Mouse (Mus musculus) neural tube, embryonic 15.5 days (tissue): ENCODE data around the gene Tmem242. TPM values are rescaled to one million over a fixed set of nuclear protein-coding genes. Genes with fewer than 3 reads are reported as not detected.
A peak's percentile ranks its signal among the peaks of the same experiment; 100 is the strongest.

Experiments
- ATAC-seq: fragments of 200-750 bp; cut with Nextera tagmentation; 2 replicates; pipeline ENCODE4 v1.8.0; 2017; ENCODE audit warnings: mild to moderate bottlenecking, moderate TSS enrichment, moderate library complexity; ENCODE audit not compliant: low FRiP score
- H3K27ac ChIP-seq: fragments of 300-500 bp; sonication (generic); replicated peaks from 2 replicates; pipeline ENCODE4 v1.5.1; 2015; ENCODE audit warnings: mild to moderate bottlenecking, inconsistent platforms
- H3K27me3 ChIP-seq: fragments of 300-500 bp; sonication (generic); replicated peaks from 2 replicates; pipeline ENCODE4 v1.6.1; 2015; ENCODE audit warnings: inconsistent platforms
- H3K36me3 ChIP-seq: fragments of 300-500 bp; sonication (generic); 2 replicates; pipeline ENCODE4 v1.6.1; 2015; ENCODE audit warnings: inconsistent platforms
- H3K4me1 ChIP-seq: fragments of 300-500 bp; sonication (generic); 2 replicates; pipeline ENCODE4 v1.6.1; 2015; ENCODE audit warnings: inconsistent platforms
- H3K4me2 ChIP-seq: fragments of 300-500 bp; sonication (generic); 2 replicates; pipeline ENCODE4 v1.6.1; 2015; ENCODE audit warnings: inconsistent platforms, mild to moderate bottlenecking, moderate library complexity
- H3K4me3 ChIP-seq: fragments of 300-500 bp; sonication (generic); replicated peaks from 2 replicates; pipeline ENCODE4 v1.5.1; 2015; ENCODE audit warnings: mild to moderate bottlenecking, inconsistent platforms
- H3K9ac ChIP-seq: fragments of 300-500 bp; sonication (generic); replicated peaks from 2 replicates; pipeline ENCODE4 v1.6.1; 2015; ENCODE audit warnings: mild to moderate bottlenecking, inconsistent platforms
- H3K9me3 ChIP-seq: fragments of 300-500 bp; sonication (generic); replicated peaks from 2 replicates; pipeline ENCODE4 v1.6.1; 2016; ENCODE audit warnings: inconsistent platforms
- WGBS: fragments of 180-500 bp; shearing (Covaris S2); methylation state at CpG from one replicate; pipeline ENCODE4 v1.1.7; 2015; ENCODE audit warnings: mixed read lengths; 5-methylcytosine and 5-hydroxymethylcytosine counted together
- microRNA-seq: library from miRNA; unstranded; fragments of <30 nt; microRNA quantifications from one replicate; pipeline ENCODE4, GENCODE M21; 2017
- polyA plus RNA-seq: library from polyadenylated mRNA; unstranded; fragments of >200 nt; fragmentation: Nextera tagmentation; extraction: Ambion mirVana; gene quantifications from 2 replicates; pipeline ENCODE4 v1.2.1, GENCODE M21; 2015

The Tmem242 gene
- polyA plus RNA-seq, 1 experiment from 2014 or later = 114 TPM

DNA sequence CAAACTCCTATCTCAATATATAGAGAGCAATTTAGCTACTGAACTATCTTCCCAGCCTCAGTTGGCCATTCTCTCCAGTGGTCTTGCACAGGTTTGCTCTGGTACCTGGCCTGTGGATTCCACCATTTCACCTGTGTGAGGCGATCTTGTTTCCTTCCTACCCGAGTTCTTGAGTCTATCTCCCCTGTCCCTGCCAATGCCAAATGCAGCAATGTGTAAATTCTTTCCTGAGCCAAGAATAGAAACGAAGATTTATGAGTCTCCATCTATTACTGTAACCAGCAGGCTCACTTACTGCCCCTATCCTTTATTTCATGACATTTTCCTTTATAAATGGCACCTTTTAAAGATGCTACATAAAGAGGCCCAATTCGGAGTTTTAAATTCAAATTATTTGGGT lies 69.0 kb downstream of the Tmem242 start:
- H3K4me3 ChIP-seq = no peak overlapping the region
- WGBS = 56% methylated on average over 4 of the region's 4 CpGs
- no peaks in the 10 kb centered on the region for H3K36me3 ChIP-seq
- H3K9ac ChIP-seq = no peak overlapping the region
- H3K4me2 ChIP-seq = no peak overlapping the region
- H3K27me3 ChIP-seq = no peaks in the 10 kb centered on the region
- no peak overlapping the region for H3K27ac ChIP-seq
- no peak for ATAC-seq
- peaks cover 18% of the 10 kb centered on the region for H3K4me1 ChIP-seq
- H3K9me3 ChIP-seq = no peaks in the 10 kb centered on the region

DNA sequence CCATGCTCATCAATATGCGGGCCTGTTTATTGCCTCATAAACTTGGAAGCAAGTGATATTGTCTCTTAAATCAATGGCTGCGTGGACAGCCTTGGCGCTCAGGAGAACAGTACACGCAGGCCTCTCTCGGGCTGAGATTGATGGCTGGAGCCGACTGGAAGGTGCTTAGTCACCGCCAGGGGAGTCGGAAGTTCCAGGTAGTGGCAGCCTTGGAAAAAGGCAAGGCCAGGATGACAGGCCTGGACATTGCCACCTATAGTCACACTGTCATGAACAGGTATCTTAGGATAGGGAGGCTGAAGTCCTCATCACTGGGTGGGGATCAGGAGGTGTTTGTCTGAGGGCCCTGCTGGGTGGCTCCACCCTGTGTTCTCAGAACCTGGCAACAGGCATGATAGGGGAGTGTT lies 74.1 kb downstream of the Tmem242 start:
- Histone ChIP-seq H3K4me3 (no peak overlapping the region), H3K27ac (peak overlapping the region; percentile 58; the same call in 1 of the 2 replicates), H3K27me3 (no peaks in the 10 kb centered on the region), H3K4me2 (no peak overlapping the region), H3K9me3 (no peaks in the 10 kb centered on the region), H3K9ac (no peak overlapping the region), H3K4me1 (peaks cover 22% of the 10 kb centered on the region), H3K36me3 (no peaks in the 10 kb centered on the region)
- 19% methylated on average over 8 of the region's 8 CpGs for WGBS
- peak; percentile 86 for ATAC-seq

Small RNA genes lying within 50 kb of the gene (microRNA-seq; reads per million reads assigned to microRNA genes)
- not detected for gene Gm22475

Other genes starting within 250 kb of the Tmem242 start
- gene Ldhal6b, start 21.5 kb downstream of the Tmem242 start, polyA plus RNA-seq = not detected in 2 replicates
- gene Zdhhc14, start 52.3 kb upstream of the Tmem242 start, polyA plus RNA-seq = 11.3 and 13.4 TPM in 2 replicates